Mouse (Mus musculus): ENCODE measurements around the gene Kcnq2.

GRCm38 (mm10) chr2:181135446-181135818 is 332 bp upstream of the Kcnq2 start:
- TF ChIP-seq CTCF (IDR thresholded peaks at IDR 0.05; ENCODE audit: extremely low read depth, insufficient read depth, low read length) = no peak
- no peak for TF ChIP-seq POLR2A (IDR thresholded peaks at IDR 0.05; ENCODE audit: extremely low read depth, insufficient read depth, low read length)

Data from cortical plate, adult 2 months (tissue).